Mouse (Mus musculus): ENCODE measurements around the gene Cygb. TPM values are rescaled to one million over a fixed set of nuclear protein-coding genes. Genes with fewer than 3 reads are reported as not detected.
"Not testable (repeated sequence)": the region's sequence is repeated elsewhere in the genome, so short reads cannot be mapped to it uniquely, and the experiment has no call there.

Cygb gene
- polyA plus RNA-seq, 1 experiment from 2014 or later, result 2.7 TPM

DNA sequence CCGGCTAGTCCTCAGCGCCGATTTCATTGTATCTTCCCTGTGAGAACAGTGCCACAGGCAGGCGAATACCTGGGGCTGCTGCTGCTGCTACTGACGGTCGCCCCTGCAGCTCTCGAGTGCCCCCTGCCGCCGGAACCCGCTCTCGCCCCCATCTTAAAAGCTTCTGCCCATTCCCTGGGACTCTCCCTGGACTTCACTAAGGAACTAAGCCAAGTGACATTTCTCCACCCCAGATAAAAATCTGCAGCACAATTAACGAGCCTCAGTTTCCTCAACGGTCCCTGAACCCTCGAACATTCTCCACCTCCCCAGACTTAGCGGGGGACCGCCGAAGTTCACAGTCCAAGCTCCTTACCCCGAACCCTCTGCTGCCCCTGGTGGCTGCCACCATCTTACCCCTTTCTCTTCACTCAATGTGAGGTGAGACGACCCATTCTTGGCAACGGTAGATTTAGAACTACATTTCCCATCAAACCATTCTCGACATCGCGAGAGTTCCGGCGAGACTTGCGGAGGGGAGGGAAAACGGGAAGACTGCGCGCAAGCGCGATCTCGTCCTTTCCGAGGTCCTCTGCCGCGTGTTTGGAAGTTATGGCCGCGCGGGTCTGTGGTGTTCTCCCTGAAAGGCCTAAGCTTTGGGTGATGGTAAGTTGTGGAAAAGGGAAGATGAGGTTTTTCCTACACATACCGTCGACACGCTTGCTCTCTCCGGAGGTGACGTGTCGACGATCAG lies 17.2 kb upstream of the Cygb start:
- peaks cover 38% of the 10 kb centered on the region for H3K36me3 ChIP-seq
- H3K27me3 ChIP-seq (ENCODE audit: low read depth, poor library complexity, severe bottlenecking), result peaks cover 9% of the 10 kb centered on the region; the same call in 1 of the 2 replicates
- peak overlapping the region; percentile 90 for H3K4me3 ChIP-seq
- peaks cover 40% of the 10 kb centered on the region for H3K4me1 ChIP-seq
- peak; percentile 95 for DNase-seq (ENCODE audit: low spot score)
- H3K9me3 ChIP-seq (replicated peaks), result no peaks in the 10 kb centered on the region
- H3K27ac ChIP-seq, result peak overlapping the region; percentile 92
- 2% methylated on average over 45 of the region's 45 CpGs for WGBS

DNA sequence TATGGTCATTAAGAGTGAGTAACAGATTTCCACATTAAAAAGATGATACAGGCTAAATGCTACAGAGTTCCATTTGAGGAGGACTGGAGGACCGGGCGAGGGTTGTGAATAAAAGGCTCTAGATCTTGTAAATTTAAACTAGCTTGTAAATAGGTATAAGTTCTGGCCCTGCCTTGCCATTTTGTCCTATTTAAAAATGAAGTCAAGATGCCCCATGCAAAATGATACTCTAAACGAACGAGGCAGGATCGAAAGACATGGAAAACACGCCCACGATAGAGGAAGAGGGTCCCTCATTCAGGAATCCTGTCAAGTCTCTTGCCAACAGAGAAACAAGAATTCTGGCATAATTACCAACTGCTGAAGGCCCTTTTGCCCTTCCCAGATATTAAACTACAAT lies 16.3 kb upstream of the Cygb start:
- no peaks in the 10 kb centered on the region for H3K9me3 ChIP-seq (replicated peaks)
- no peak overlapping the region for H3K27ac ChIP-seq
- H3K4me3 ChIP-seq, result no peak overlapping the region
- H3K27me3 ChIP-seq (ENCODE audit: low read depth, poor library complexity, severe bottlenecking), result peaks cover 9% of the 10 kb centered on the region; the same call in 1 of the 2 replicates
- H3K36me3 ChIP-seq, result peaks cover 29% of the 10 kb centered on the region
- DNase-seq (ENCODE audit: low spot score), result no peak
- H3K4me1 ChIP-seq, result peaks cover 46% of the 10 kb centered on the region
- WGBS, result 88% methylated on average over 7 of the region's 7 CpGs

GRCm38 (mm10) chr11:116669787-116670365 lies 15.8 kb upstream of the Cygb start:
- Histone ChIP-seq H3K27me3 (ENCODE audit: low read depth, poor library complexity, severe bottlenecking) (peaks cover 9% of the 10 kb centered on the region; the same call in 1 of the 2 replicates), H3K27ac (no peak overlapping the region), H3K4me3 (no peak overlapping the region), H3K9me3 (replicated peaks) (no peaks in the 10 kb centered on the region), H3K4me1 (peaks cover 51% of the 10 kb centered on the region), H3K36me3 (peaks cover 24% of the 10 kb centered on the region)
- no peak for DNase-seq (ENCODE audit: low spot score)
- WGBS, result 52% methylated on average over 13 of the region's 13 CpGs

- WGBS, result 28% methylated on average over 5 of the region's 5 CpGs
- Histone ChIP-seq H3K27ac (0 out of 2 replicates have a peak overlapping the region, but pooled peaks have one; percentile 72), H3K4me1 (peaks cover 54% of the 10 kb centered on the region), H3K4me3 (no peak overlapping the region), H3K27me3 (ENCODE audit: low read depth, poor library complexity, severe bottlenecking) (peaks cover 9% of the 10 kb centered on the region; the same call in 1 of the 2 replicates), H3K36me3 (peaks cover 19% of the 10 kb centered on the region), H3K9me3 (replicated peaks) (no peaks in the 10 kb centered on the region)
- DNase-seq (ENCODE audit: low spot score), result no peak
Measured at GRCm38 (mm10) chr11:116669316-116669715, 15.2 kb upstream of the Cygb start.

- H3K4me3 ChIP-seq, result no peak overlapping the region
- no peaks in the 10 kb centered on the region for H3K9me3 ChIP-seq (replicated peaks)
- WGBS, result 33% methylated on average over 7 of the region's 7 CpGs
- H3K36me3 ChIP-seq, result peaks cover 14% of the 10 kb centered on the region
- no peak for DNase-seq (ENCODE audit: low spot score)
- peak overlapping the region; percentile 72 for H3K27ac ChIP-seq
- peaks cover 13% of the 10 kb centered on the region for H3K27me3 ChIP-seq (ENCODE audit: low read depth, poor library complexity, severe bottlenecking)
- peaks cover 58% of the 10 kb centered on the region for H3K4me1 ChIP-seq
Measured at GRCm38 (mm10) chr11:116668839-116669238, 14.7 kb upstream of the Cygb start.

- WGBS, result 84% methylated on average over 10 of the region's 10 CpGs
- Histone ChIP-seq H3K4me1 (peaks cover 61% of the 10 kb centered on the region), H3K9me3 (replicated peaks) (no peaks in the 10 kb centered on the region), H3K27me3 (ENCODE audit: low read depth, poor library complexity, severe bottlenecking) (peaks cover 17% of the 10 kb centered on the region), H3K36me3 (peaks cover 10% of the 10 kb centered on the region), H3K4me3 (no peak overlapping the region), H3K27ac (peak overlapping the region; percentile 72)
- no peak for DNase-seq (ENCODE audit: low spot score)
Measured at GRCm38 (mm10) chr11:116668381-116668825, 14.3 kb upstream of the Cygb start.

DNA sequence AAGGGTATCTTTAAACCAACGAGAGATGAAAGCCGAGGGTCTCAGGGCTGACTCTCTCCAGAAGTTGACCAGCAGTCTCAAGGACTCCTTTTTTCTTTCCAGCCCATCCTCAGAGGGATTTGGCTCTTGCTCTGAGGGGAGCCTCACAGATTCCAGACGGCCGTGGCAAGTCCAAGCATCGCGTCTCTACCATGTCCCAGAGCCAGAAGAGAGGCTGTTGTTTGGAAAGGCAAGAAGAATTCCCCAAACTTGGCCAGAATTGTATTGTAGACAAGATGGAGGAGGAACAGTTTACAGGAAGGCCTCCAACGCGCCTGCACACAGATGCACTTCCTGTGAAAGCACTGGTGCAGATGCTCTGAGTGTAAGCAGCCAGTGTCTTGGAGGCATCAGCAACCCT lies 13.8 kb upstream of the Cygb start:
- no peak overlapping the region for H3K27ac ChIP-seq

GRCm38 (mm10) chr11:116667012-116667411 lies 12.9 kb upstream of the Cygb start:
- H3K27me3 ChIP-seq (ENCODE audit: low read depth, poor library complexity, severe bottlenecking), result peaks cover 31% of the 10 kb centered on the region
- H3K27ac ChIP-seq; H3K9me3 ChIP-seq (replicated peaks); H3K36me3 ChIP-seq; H3K4me3 ChIP-seq; DNase-seq (ENCODE audit: low spot score): not testable (repeated sequence)
- H3K4me1 ChIP-seq, result peaks cover 61% of the 10 kb centered on the region
- 80% methylated on average over 3 of the region's 5 CpGs for WGBS

More for the DNA sequence above, 13.8 kb upstream of the Cygb start:
- peaks cover 5% of the 10 kb centered on the region for H3K36me3 ChIP-seq
- no peak overlapping the region for H3K4me3 ChIP-seq
- H3K9me3 ChIP-seq (replicated peaks), result no peaks in the 10 kb centered on the region
- H3K4me1 ChIP-seq, result peaks cover 61% of the 10 kb centered on the region
- WGBS, result 86% methylated on average over 8 of the region's 8 CpGs
- H3K27me3 ChIP-seq (ENCODE audit: low read depth, poor library complexity, severe bottlenecking), result peaks cover 22% of the 10 kb centered on the region
- no peak for DNase-seq (ENCODE audit: low spot score)

DNA sequence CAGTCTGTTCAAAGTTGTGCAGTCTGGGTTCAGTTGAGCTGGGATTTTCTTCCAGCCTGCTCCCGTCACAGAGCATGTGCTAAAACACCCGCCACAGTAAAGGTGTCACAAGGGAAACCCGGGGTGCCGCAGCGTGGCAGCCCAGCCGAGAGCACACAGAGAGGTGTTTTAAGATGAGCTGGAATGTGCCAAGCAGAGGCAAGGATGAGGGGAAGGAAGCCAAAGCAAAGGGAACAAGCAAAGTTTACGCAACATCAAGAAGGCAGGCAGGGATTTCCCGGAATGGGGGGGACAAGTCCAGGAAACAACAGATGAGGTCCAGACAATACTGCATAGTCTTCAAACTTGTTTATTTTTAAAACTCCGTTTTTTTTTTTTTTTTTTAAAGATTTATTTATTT lies 12.5 kb upstream of the Cygb start:
- H3K4me1 ChIP-seq, result peaks cover 66% of the 10 kb centered on the region
- no peaks in the 10 kb centered on the region for H3K9me3 ChIP-seq (replicated peaks)
- H3K27ac ChIP-seq, result no peak overlapping the region; the same call in 1 of the 2 replicates
- no peak for DNase-seq (ENCODE audit: low spot score)
- H3K4me3 ChIP-seq, result no peak overlapping the region
- no peaks in the 10 kb centered on the region for H3K36me3 ChIP-seq
- peaks cover 36% of the 10 kb centered on the region for H3K27me3 ChIP-seq (ENCODE audit: low read depth, poor library complexity, severe bottlenecking)
- WGBS, result 72% methylated on average over 9 of the region's 9 CpGs

DNA sequence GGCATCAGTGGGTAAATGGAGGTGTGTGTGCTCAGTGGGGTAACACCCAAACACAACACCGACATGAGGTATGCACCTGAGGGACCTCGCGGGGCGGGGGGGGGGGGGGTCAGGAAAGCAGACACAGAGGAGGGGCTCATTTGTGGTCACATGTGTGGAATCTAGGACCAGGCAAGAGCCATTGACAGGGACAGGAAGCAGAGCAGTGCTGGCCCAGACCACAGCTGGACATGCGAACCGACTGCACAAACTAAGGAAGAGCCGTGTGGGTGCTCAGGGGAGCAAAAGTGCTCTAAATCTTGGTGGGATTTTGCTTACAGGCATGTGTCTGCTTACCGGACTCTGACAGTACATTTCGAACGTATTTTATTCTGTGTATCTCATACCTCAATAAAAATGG lies 11.2 kb upstream of the Cygb start:
- H3K9me3 ChIP-seq (replicated peaks), result no peaks in the 10 kb centered on the region
- H3K4me1 ChIP-seq, result peaks cover 66% of the 10 kb centered on the region
- no peaks in the 10 kb centered on the region for H3K36me3 ChIP-seq
- no peak for DNase-seq (ENCODE audit: low spot score)
- H3K27me3 ChIP-seq (ENCODE audit: low read depth, poor library complexity, severe bottlenecking), result peaks cover 43% of the 10 kb centered on the region
- H3K27ac ChIP-seq, result no peak overlapping the region
- no peak overlapping the region for H3K4me3 ChIP-seq
- 75% methylated on average over 10 of the region's 10 CpGs for WGBS

DNA sequence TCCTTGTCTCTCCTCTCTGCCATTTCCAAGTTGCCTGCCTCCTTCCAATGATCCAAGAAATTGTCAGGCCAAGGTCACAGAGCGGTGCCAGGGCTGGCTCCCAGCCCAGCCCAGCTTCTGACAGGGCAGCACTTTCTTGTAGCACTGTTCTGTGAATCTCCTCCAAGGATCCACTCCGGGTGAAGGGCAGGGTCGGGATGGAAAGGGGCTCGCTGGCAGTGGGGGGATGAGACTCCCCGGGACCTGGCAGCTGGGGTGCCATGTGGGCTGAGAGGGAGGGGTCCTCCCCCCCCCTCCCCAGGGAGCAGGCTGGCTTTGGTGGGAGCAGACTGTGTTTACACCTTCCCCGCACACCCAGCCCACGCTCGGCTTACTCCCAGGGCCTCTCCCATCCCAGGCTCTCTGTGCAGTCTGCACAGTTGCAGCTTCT lies 7.8 kb upstream of the Cygb start:
- DNase-seq (ENCODE audit: low spot score), result no peak
- H3K36me3 ChIP-seq, result no peaks in the 10 kb centered on the region
- WGBS, result 58% methylated on average over 8 of the region's 8 CpGs
- H3K4me3 ChIP-seq, result no peak overlapping the region
- peaks cover 73% of the 10 kb centered on the region for H3K4me1 ChIP-seq
- no peaks in the 10 kb centered on the region for H3K9me3 ChIP-seq (replicated peaks)
- peaks cover 34% of the 10 kb centered on the region for H3K27me3 ChIP-seq (ENCODE audit: low read depth, poor library complexity, severe bottlenecking)
- peak overlapping the region; percentile 63; the same call in 1 of the 2 replicates for H3K27ac ChIP-seq

DNA sequence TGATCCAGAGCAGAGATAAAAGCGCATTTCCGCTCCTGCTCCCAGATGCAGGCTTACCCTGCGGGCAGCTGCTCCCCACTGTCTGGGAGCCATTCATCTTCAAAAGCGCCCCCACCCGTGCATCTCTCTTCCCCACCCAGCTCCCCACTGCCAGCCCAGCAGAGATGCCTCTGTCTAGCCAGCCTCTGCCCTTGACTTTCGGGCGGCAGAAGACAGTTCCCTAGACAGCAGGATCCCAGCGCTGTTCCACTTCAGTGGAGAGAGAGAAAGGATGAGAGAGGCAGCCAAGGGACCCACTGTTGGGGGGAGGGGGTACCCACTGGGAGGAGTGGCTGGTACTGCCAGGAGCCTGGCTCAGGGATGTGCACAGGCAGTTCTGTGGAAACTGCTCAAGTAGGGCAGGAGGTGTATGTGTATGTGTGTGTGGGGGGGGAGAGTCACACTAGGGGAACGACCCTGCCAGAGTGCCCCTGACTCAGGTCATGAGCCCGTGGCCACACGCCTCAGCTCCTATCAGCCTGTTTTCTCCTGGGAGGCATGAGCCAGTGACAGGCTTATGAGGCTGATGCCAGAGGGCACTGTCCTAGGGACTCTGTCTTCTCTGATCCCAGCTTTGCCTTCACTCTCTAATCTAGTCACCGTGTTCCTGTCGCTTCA lies 7.3 kb upstream of the Cygb start:
- 25% methylated on average over 13 of the region's 13 CpGs for WGBS
- DNase-seq (ENCODE audit: low spot score), result no peak
- Histone ChIP-seq H3K4me3 (peak overlapping the region; percentile 8; the same call in 1 of the 2 replicates), H3K9me3 (replicated peaks) (no peaks in the 10 kb centered on the region), H3K36me3 (no peaks in the 10 kb centered on the region), H3K27me3 (ENCODE audit: low read depth, poor library complexity, severe bottlenecking) (peaks cover 35% of the 10 kb centered on the region), H3K27ac (peak overlapping the region; percentile 63; the same call in 1 of the 2 replicates), H3K4me1 (peaks cover 78% of the 10 kb centered on the region)

DNA sequence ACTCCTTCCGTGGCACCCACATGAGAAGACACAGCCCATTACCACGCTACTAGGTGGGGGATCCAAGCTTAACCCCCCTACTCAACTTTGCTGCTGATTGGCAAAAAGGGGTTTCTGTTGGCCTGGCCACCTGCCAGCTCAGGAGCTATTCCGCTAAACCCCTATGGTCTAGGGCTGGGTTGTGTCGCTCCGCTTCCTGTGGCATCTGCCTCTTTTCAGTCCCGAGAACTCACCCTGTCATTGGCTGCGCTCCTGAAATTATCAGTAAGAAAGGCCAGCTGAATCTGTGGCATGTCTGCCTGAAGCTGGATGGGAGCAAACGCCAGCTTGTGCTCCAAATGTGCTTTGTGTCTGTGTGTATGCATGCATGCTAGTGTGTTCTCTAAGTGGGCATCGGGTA lies 6.1 kb upstream of the Cygb start:
- DNase-seq (ENCODE audit: low spot score), result no peak
- no peaks in the 10 kb centered on the region for H3K36me3 ChIP-seq
- no peak overlapping the region for H3K4me3 ChIP-seq
- peaks cover 73% of the 10 kb centered on the region for H3K4me1 ChIP-seq
- H3K27ac ChIP-seq, result no peak overlapping the region
- H3K9me3 ChIP-seq (replicated peaks), result no peaks in the 10 kb centered on the region
- WGBS, result 87% methylated on average over 9 of the region's 9 CpGs
- peaks cover 46% of the 10 kb centered on the region for H3K27me3 ChIP-seq (ENCODE audit: low read depth, poor library complexity, severe bottlenecking)
